Mouse (Mus musculus) heart, embryonic 13.5 days (tissue): ENCODE data around the gene Stt3b. TPM values are rescaled to one million over a fixed set of nuclear protein-coding genes. Genes with fewer than 3 reads are reported as not detected.
A peak's percentile ranks its signal among the peaks of the same experiment; 100 is the strongest.
"Not testable (repeated sequence)": the region's sequence is repeated elsewhere in the genome, so short reads cannot be mapped to it uniquely, and the experiment has no call there.

ENCODE experiments used
- ATAC-seq: fragments of 200-750 bp; cut with Nextera tagmentation; 2 replicates; pipeline ENCODE4 v1.8.0; 2017; ENCODE audit warnings: moderate TSS enrichment; ENCODE audit not compliant: insufficient number of reproducible peaks, low FRiP score, low TSS enrichment; ENCODE audit errors: extremely low read depth
- H3K27ac ChIP-seq: fragments of 300-500 bp; sonication (generic); replicated peaks from 2 replicates; pipeline ENCODE4 v1.5.1; 2015; ENCODE audit warnings: moderate library complexity, mild to moderate bottlenecking, inconsistent platforms
- H3K27me3 ChIP-seq: fragments of 300-500 bp; sonication (generic); replicated peaks from 2 replicates; pipeline ENCODE4 v1.6.1; 2015; ENCODE audit warnings: mild to moderate bottlenecking, inconsistent platforms
- H3K36me3 ChIP-seq: fragments of 300-500 bp; sonication (generic); 2 replicates; pipeline ENCODE4 v1.6.1; 2015; ENCODE audit warnings: mild to moderate bottlenecking, inconsistent platforms
- H3K4me1 ChIP-seq: fragments of 300-500 bp; sonication (generic); 2 replicates; pipeline ENCODE4 v1.6.1; 2015; ENCODE audit warnings: inconsistent platforms
- H3K4me2 ChIP-seq: fragments of 300-500 bp; sonication (generic); 2 replicates; pipeline ENCODE4 v1.6.1; 2015; ENCODE audit warnings: inconsistent platforms, mild to moderate bottlenecking, moderate library complexity
- H3K4me3 ChIP-seq: fragments of 300-500 bp; sonication (generic); 2 replicates; pipeline ENCODE4 v1.5.1; 2015; ENCODE audit warnings: moderate library complexity, mild to moderate bottlenecking, inconsistent platforms
- H3K9ac ChIP-seq: fragments of 300-500 bp; sonication (generic); 2 replicates; pipeline ENCODE4 v1.6.1; 2015; ENCODE audit warnings: inconsistent platforms, mild to moderate bottlenecking, moderate library complexity
- H3K9me3 ChIP-seq: fragments of 300-500 bp; sonication (generic); 2 replicates; pipeline ENCODE4 v1.6.1; 2016; ENCODE audit warnings: inconsistent platforms
- WGBS: fragments of 180-500 bp; shearing (Covaris S2); methylation state at CpG from one replicate; pipeline ENCODE4 v1.1.7; 2015; ENCODE audit warnings: mixed read lengths; 5-methylcytosine and 5-hydroxymethylcytosine counted together
- polyA plus RNA-seq: library from polyadenylated mRNA; unstranded; fragments of >200 nt; fragmentation: Nextera tagmentation; extraction: Ambion mirVana; gene quantifications from 2 replicates; pipeline ENCODE4 v1.2.1, GENCODE M21; 2015

Stt3b gene
- polyA plus RNA-seq, 1 experiment from 2014 or later = 70.9 TPM

GRCm38 (mm10) chr9:115296738-115297137, 13.5 kb downstream of the Stt3b start:
- H3K9ac ChIP-seq = 0 out of 2 replicates have a peak overlapping the region, but pooled peaks have one; percentile 14
- H3K4me1 ChIP-seq = peaks cover 73% of the 10 kb centered on the region
- no peak overlapping the region for H3K27ac ChIP-seq
- no peak overlapping the region for H3K4me2 ChIP-seq
- H3K9me3 ChIP-seq = no peaks in the 10 kb centered on the region
- 52% methylated on average over 7 of the region's 7 CpGs for WGBS
- H3K36me3 ChIP-seq = no peaks in the 10 kb centered on the region
- ATAC-seq = no peak
- no peaks in the 10 kb centered on the region for H3K27me3 ChIP-seq
- H3K4me3 ChIP-seq = no peak overlapping the region

GRCm38 (mm10) chr9:115293920-115294594, 16.2 kb downstream of the Stt3b start:
- Histone ChIP-seq H3K9ac (no peak overlapping the region), H3K27me3 (no peaks in the 10 kb centered on the region), H3K4me2 (no peak overlapping the region), H3K9me3 (no peaks in the 10 kb centered on the region), H3K27ac (no peak overlapping the region), H3K36me3 (0 out of 2 replicates have a peak, but pooled peaks cover 2% of the 10 kb centered on the region), H3K4me3 (no peak overlapping the region), H3K4me1 (peaks cover 84% of the 10 kb centered on the region)
- WGBS = 78% methylated on average over 10 of the region's 10 CpGs
- no peak for ATAC-seq

- H3K4me2 ChIP-seq = no peak overlapping the region
- peaks cover 76% of the 10 kb centered on the region for H3K4me1 ChIP-seq
- no peak overlapping the region for H3K27ac ChIP-seq
- no peaks in the 10 kb centered on the region for H3K9me3 ChIP-seq
- H3K27me3 ChIP-seq = no peaks in the 10 kb centered on the region
- 0 out of 2 replicates have a peak, but pooled peaks cover 2% of the 10 kb centered on the region for H3K36me3 ChIP-seq
- H3K4me3 ChIP-seq = no peak overlapping the region
- no peak overlapping the region for H3K9ac ChIP-seq
- ATAC-seq = no peak
- 87% methylated on average over 6 of the region's 6 CpGs for WGBS
Measured at GRCm38 (mm10) chr9:115287774-115288434, 22.3 kb downstream of the Stt3b start.

DNA sequence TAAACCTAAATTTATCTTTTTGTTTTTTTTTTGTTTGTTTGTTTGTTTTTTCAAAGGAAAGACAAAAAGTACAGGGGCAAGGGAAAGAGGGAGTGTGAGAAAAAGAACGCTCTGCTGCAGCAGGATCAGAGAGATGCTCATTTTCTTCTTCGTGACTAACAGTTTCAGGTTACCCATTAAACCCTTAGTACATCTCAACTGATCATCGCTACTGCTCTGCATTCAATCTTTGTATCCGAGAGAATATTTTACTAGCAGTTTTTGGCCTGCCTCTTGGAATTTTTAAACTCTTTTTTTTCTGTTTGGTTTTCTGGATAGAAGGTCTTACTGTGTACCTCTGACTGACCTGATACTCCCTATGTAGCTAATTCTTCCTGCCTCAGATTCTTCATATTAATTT, 25.8 kb downstream of the Stt3b start:
- Histone ChIP-seq H3K4me2 (no peak overlapping the region), H3K9me3 (no peaks in the 10 kb centered on the region), H3K27ac (no peak overlapping the region), H3K4me3 (no peak overlapping the region), H3K4me1 (peaks cover 53% of the 10 kb centered on the region), H3K27me3 (no peaks in the 10 kb centered on the region), H3K9ac (no peak overlapping the region), H3K36me3 (peaks cover 15% of the 10 kb centered on the region)
- 80% methylated on average over 4 of the region's 4 CpGs for WGBS
- no peak for ATAC-seq

DNA sequence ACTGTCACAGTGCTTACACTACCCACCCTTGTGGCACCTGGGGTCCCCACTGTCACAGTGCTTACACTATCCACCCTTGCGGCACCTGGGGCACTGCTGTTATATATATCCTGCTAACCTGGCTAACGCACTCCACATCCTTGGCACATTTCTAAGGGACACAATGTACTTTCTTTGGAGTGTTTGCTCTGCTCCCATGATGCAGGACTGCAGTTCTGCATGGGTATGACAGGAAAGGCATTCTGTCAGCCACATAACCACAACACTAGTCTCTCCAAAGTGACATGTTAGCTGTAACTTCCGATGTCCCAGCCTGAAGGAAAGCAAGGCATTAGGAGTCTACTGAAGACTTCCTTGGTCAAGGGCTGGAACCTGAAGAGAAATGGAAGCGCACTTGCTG, 26.8 kb downstream of the Stt3b start:
- 92% methylated on average over 4 of the region's 4 CpGs for WGBS
- no peak overlapping the region for H3K9ac ChIP-seq

DNA sequence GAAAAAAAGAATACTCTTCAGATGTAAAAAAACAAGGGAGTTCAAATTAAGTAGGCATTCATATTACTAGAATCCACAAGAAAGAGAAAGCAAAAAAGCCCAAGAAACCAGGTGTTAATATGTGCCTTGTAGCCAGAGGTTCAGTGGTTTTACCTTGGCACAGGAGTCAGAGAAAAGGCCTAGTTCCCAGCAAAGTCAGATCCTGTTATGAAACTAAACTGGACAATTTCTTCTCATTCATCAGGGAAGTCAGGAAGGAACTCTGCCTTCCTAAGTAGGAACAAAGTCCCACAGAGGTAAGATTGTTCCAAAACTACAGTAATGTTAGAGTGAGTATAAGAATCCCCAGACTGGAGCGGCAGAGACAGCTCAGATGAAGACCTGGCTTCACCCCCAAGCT, 31.6 kb downstream of the Stt3b start:
- WGBS = 90% methylated on average over 1 of the region's 1 CpGs
- Histone ChIP-seq H3K4me2 (no peak overlapping the region), H3K27me3 (no peaks in the 10 kb centered on the region), H3K4me3 (no peak overlapping the region), H3K9me3 (no peaks in the 10 kb centered on the region), H3K27ac (no peak overlapping the region), H3K36me3 (peaks cover 64% of the 10 kb centered on the region), H3K4me1 (peaks cover 14% of the 10 kb centered on the region), H3K9ac (no peak overlapping the region)
- no peak for ATAC-seq

More for the DNA sequence above, 26.8 kb downstream of the Stt3b start:
- H3K9me3 ChIP-seq = no peaks in the 10 kb centered on the region
- ATAC-seq = no peak
- no peak overlapping the region for H3K4me3 ChIP-seq
- no peak overlapping the region for H3K27ac ChIP-seq
- peaks cover 24% of the 10 kb centered on the region for H3K36me3 ChIP-seq
- H3K4me1 ChIP-seq = peaks cover 44% of the 10 kb centered on the region
- no peaks in the 10 kb centered on the region for H3K27me3 ChIP-seq
- no peak overlapping the region for H3K4me2 ChIP-seq

DNA sequence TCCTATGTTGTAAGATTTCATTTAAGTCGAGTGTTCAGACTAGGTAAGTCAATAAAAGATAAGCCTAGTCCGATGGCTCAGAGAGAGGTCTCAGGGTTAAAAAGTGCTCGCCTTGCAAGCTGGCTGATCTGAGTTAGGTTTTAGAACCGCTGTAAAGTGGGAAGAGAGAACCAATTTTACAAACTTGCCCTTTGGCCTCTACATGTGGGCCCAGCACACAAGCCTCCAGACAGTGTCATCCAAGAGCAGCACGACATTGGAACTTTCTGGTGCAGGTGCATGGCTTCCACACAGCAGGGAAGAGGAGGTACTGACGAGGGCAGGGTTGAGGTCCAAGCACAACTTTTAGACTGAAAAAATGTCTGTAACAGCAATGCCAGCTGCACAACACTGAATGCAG, 35.4 kb downstream of the Stt3b start:
- no peak overlapping the region for H3K4me2 ChIP-seq
- no peak overlapping the region for H3K9ac ChIP-seq
- no peaks in the 10 kb centered on the region for H3K4me1 ChIP-seq
- no peak overlapping the region for H3K4me3 ChIP-seq
- H3K9me3 ChIP-seq = no peaks in the 10 kb centered on the region
- no peak for ATAC-seq
- peaks cover 78% of the 10 kb centered on the region for H3K36me3 ChIP-seq
- H3K27me3 ChIP-seq = no peaks in the 10 kb centered on the region
- no peak overlapping the region for H3K27ac ChIP-seq
- WGBS = 87% methylated on average over 6 of the region's 6 CpGs

DNA sequence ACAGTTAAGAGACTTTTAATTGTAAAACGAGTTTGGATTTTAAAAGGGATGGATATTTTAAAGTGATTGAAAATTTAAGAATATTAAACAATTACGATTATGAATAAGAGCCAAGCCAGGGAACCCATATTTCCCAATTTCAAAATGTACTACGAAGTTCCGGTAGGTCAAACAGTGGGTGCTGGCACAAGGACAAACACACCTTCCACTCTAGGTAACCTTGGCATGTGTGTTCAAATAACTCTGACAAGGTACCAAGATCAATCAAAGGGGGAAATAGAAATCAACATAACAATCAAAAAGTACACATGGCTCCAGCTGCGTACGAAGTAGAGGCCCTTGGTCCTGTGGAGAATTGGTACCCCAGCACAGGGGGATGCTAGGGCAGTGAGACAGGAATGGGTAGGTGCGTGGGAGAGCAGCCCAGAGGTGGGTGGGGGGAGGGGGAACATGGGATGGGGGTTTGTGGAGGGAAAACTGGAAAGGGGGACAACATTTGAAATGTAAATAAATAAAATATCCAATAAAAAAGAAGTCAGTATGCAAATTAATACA, 37.0 kb downstream of the Stt3b start:
- Histone ChIP-seq H3K27ac (no peak overlapping the region), H3K4me3 (no peak overlapping the region), H3K27me3 (no peaks in the 10 kb centered on the region), H3K9ac (no peak overlapping the region), H3K9me3 (no peaks in the 10 kb centered on the region), H3K4me1 (peaks cover 4% of the 10 kb centered on the region; the same call in 1 of the 2 replicates), H3K36me3 (peaks cover 62% of the 10 kb centered on the region), H3K4me2 (no peak overlapping the region)
- 91% methylated on average over 7 of the region's 7 CpGs for WGBS
- no peak for ATAC-seq

DNA sequence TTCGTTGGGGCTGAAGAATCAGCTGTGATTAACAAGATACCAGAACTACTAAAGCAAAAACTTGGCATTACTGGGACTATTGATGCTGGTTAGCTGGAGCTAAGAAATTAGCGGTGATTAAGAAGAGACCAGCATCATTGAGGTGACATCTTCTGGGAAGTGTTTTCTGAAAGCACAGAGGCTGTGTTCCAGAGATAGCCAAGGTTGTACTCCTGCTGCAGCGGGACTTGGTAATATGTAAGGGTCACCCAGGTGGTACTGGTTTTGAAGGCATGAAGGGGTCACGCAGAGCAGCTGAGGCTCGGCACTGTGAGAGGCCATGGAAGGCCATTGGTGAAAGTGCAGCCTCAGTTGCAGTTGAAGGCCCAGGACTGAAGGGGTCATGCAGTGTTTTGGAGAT, 37.8 kb downstream of the Stt3b start:
- not testable (repeated sequence) for H3K4me1 ChIP-seq, H3K4me2 ChIP-seq, H3K27me3 ChIP-seq, H3K27ac ChIP-seq, H3K9me3 ChIP-seq, H3K4me3 ChIP-seq, H3K9ac ChIP-seq, ATAC-seq
- H3K36me3 ChIP-seq = peaks cover 55% of the 10 kb centered on the region
- WGBS = 75% methylated on average over 5 of the region's 5 CpGs

- H3K27me3 ChIP-seq = no peaks in the 10 kb centered on the region
- H3K36me3 ChIP-seq = peaks cover 56% of the 10 kb centered on the region
- ATAC-seq = no peak
- no peaks in the 10 kb centered on the region for H3K9me3 ChIP-seq
- H3K4me3 ChIP-seq = no peak overlapping the region
- H3K4me2 ChIP-seq = no peak overlapping the region
- peaks cover 4% of the 10 kb centered on the region; the same call in 1 of the 2 replicates for H3K4me1 ChIP-seq
- no peak overlapping the region for H3K27ac ChIP-seq
- WGBS = 81% methylated on average over 3 of the region's 3 CpGs
- H3K9ac ChIP-seq = no peak overlapping the region
Measured at GRCm38 (mm10) chr9:115271556-115271955, 38.7 kb downstream of the Stt3b start.

GRCm38 (mm10) chr9:115261896-115262295, 48.3 kb downstream of the Stt3b start:
- Histone ChIP-seq H3K4me2 (no peak overlapping the region), H3K36me3 (peaks cover 56% of the 10 kb centered on the region), H3K27me3 (no peaks in the 10 kb centered on the region), H3K4me3 (no peak overlapping the region), H3K9me3 (no peaks in the 10 kb centered on the region), H3K9ac (no peak overlapping the region), H3K4me1 (peaks cover 21% of the 10 kb centered on the region), H3K27ac (no peak overlapping the region)
- WGBS = 75% methylated on average over 5 of the region's 5 CpGs
- ATAC-seq = no peak
